Mouse (Mus musculus): ENCODE data around the gene Hist1h3h.

- no peak for TF ChIP-seq CTCF (IDR thresholded peaks at IDR 0.05; ENCODE audit: borderline replicate concordance, insufficient read depth, low read depth, low read length)
- no peak for TF ChIP-seq POLR2A (IDR thresholded peaks at IDR 0.05; ENCODE audit: borderline replicate concordance, insufficient read depth, low read length)
These were observed 12.1 kb downstream of the Hist1h3h start for GRCm38 (mm10) chr13:21729544-21729943.
